Mouse (Mus musculus): Measurements from ENCODE around the gene Stk35.

DNA sequence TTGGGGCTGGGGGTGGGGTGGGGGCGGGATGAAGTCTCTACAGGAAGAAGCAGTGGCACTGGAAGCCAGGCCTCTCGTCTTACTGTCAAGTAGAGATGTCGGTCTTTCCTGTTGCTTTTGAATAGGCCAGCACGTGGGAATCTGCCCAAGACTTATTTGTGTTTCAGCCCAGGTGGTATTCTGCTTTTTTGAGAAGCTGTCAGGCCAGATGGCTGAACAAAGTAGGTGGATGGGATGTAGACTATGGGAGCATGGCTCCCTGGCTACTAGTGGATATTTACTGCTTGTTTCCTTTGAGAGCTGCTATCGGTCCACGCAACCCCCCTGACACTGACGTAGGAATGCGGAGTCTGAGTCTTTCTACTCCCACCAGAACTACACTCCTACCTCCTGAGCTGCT lies 20.7 kb downstream of the Stk35 start:
- TF ChIP-seq EP300 (IDR thresholded peaks at IDR 0.05; ENCODE audit: insufficient read depth, low read depth, low read length) (no peak), POLR2A (IDR thresholded peaks at IDR 0.05; ENCODE audit: insufficient read depth, low read length) (no peak), CTCF (IDR thresholded peaks at IDR 0.05; ENCODE audit: low read depth, low read length) (no peak)

Data from ES-Bruce4 (cell line).